Mouse (Mus musculus): Measurements from ENCODE around the gene Hist1h2bn.
"Not testable (repeated sequence)": the region's sequence is repeated elsewhere in the genome, so short reads cannot be mapped to it uniquely, and the experiment has no call there.

Hist1h2bn gene

DNA sequence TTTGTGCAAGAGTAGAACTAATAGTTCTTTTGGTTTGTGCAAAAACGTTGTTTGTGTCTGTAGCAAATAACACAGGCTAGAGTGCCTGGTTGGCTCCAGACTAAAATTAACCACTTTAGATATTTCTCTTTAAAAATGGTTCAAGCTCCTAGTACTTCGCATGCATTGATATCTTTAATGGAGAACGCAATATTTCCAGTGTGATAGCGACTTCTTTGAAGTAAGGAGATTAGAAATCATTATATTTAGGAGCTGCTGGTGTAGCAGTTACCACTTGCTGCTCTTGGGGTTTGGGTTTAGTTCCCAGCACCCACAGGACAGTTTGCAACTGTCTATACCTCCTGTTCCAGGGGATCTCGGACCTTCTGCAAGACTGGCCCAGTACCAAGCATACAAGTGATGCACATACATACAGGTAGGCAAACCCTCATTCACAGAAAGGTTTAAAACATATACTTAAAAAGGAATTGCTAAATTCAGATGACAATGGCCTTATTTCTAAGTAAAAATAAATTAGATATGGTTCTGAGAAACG lies 27.2 kb downstream of the Hist1h2bn start:
- no peak for DNase-seq (ENCODE audit: low spot score in 2 of 2)

GRCm38 (mm10) chr13:21781639-21782038 lies 27.7 kb downstream of the Hist1h2bn start:
- DNase-seq (ENCODE audit: low spot score in 2 of 2), result no peak

GRCm38 (mm10) chr13:21782361-21783254 lies 28.7 kb downstream of the Hist1h2bn start:
- DNase-seq (ENCODE audit: low spot score in 2 of 2), result not testable (repeated sequence)

DNA sequence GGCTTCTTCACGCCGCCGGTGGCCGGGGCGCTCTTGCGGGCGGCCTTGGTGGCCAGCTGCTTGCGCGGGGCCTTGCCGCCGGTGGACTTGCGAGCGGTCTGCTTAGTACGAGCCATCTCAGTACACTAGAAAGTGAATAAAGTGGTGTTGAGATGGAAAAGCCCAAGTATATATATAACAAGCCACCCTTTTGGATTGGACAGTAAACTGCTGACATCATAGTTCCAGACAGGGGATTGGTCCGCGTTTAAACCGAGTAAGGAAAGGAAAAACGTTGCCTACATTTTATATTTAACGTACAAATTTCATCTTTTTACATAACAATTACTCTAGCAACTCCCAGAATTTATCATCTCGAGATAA lies 29.3 kb downstream of the Hist1h2bn start, which contains the start of gene Hist1h3i:
Gene Hist1h3i (minus strand): TSS at position 116 of the 363 bp plus-strand sequence.
- peak; percentile 22 to 34 for DNase-seq (ENCODE audit: low spot score in 2 of 2)

- no peak for DNase-seq (ENCODE audit: low spot score in 2 of 2)
Observed at GRCm38 (mm10) chr13:21783734-21784161, 29.8 kb downstream of the Hist1h2bn start.

DNA sequence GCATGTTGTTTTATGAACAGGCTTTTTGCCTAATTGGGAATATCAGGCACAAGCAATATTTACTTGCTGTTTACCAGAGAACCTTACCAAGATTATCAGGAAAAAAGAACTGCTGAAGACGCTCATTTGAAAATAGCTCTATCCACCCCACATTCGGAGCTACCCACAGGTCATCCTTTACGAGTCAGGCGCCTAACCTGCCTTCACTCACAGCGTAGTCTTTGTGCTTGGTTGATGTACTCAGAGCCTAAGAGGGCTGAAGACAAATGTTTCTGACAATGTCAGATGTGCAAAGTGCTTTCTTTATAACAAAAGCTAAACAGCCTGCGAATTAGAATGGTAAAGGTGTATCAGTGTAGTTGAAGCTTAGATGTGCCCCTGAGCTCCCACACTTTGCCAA lies 30.4 kb downstream of the Hist1h2bn start:
- no peak for DNase-seq (ENCODE audit: low spot score in 2 of 2)

DNA sequence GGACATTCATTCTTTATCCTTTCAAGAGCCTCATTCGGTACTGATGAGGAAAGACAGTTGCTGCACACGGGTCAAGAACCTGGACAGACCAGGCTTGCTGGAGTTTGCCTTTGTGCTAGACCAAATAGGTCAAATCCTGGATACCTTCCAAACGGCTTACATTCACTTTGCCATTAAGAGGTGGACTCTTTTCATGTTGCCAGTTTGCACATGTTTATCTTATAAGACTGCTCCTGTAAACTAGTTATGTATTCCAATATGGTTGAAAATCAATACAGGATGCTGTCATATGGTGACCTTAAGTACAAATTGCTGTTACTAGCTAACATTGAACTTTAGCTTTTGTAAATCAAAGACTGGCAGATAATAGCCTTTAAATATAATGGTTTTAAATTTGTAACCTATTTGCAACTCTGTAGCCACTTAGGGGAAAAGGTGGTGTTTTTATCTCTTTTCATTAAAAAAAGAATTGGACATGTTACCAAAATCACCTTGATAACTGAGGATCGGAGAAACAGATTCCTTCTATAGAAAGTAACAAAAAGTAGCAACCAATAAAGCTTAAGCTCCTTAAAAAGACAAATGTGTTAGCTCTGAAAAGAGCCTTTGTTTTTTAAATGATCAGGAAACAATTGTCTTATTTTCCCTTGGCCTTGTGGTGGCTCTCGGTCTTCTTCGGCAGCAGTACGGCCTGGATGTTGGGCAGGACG lies 32.4 kb downstream of the Hist1h2bn start:
- no peak for DNase-seq (ENCODE audit: low spot score in 2 of 2)

DNA sequence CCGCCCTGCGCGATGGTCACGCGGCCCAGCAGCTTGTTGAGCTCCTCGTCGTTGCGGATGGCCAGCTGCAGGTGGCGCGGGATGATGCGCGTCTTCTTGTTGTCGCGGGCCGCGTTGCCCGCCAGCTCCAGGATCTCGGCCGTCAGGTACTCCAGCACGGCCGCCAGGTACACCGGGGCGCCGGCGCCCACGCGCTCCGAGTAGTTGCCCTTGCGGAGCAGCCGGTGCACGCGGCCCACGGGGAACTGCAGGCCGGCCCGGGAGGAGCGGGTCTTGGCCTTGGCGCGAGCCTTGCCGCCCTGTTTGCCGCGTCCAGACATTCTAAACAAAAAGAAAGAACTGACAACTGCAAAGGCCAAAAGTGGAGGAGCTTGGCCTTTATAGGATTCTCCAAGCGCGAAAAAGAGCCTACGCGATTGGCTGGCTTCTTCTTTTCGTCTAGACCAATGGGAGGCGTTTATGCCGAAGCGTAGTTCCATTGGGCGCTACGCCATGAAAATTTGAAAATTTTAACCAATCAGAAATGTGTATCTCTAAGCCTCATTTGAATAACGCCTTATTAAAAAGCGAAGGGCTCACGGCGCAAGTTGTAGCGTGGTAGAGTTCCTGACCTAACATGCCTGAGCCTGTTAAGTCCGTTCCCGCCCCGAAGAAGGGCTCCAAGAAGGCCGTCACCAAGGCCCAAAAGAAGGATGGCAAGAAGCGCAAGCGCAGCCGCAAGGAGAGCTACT lies 33.1 kb downstream of the Hist1h2bn start, which contains the start of the genes Hist1h2an and Hist1h2bp:
Gene Hist1h2an (minus strand): TSS at position 320 of the 731 bp plus-strand sequence.
Gene Hist1h2bp (plus strand): TSS at position 563 of the 731 bp plus-strand sequence.
- peak; percentile 86 to 87 for DNase-seq (ENCODE audit: low spot score in 2 of 2)

GRCm38 (mm10) chr13:21787760-21788593 lies 34.1 kb downstream of the Hist1h2bn start:
- DNase-seq (ENCODE audit: low spot score in 2 of 2), result no peak

- DNase-seq (ENCODE audit: low spot score in 2 of 2), result no peak
Observed at GRCm38 (mm10) chr13:21789925-21790324, 36.0 kb downstream of the Hist1h2bn start.

- no peak for DNase-seq (ENCODE audit: low spot score in 2 of 2)
Observed at GRCm38 (mm10) chr13:21790601-21791283, 36.8 kb downstream of the Hist1h2bn start.

DNA sequence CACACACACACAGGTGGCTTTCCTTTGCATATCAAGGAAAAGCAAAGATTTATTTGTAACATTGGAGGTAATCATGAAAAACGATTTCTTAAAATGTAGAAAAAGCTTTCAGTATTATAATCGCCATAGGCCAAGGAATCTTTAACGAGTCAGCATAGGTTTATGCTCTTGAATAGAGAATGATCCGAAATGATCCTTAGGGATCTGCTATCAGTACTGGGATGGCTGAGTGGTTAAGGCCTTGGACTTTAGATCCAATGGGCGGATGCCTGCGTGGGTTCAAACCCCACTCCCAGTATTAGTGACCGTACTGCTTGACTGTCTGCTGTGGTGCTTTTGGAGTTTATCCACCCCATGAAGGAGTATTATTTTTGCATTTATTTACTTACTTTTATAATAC lies 41.7 kb downstream of the Hist1h2bn start:
- DNase-seq (ENCODE audit: low spot score in 2 of 2), result no peak

DNA sequence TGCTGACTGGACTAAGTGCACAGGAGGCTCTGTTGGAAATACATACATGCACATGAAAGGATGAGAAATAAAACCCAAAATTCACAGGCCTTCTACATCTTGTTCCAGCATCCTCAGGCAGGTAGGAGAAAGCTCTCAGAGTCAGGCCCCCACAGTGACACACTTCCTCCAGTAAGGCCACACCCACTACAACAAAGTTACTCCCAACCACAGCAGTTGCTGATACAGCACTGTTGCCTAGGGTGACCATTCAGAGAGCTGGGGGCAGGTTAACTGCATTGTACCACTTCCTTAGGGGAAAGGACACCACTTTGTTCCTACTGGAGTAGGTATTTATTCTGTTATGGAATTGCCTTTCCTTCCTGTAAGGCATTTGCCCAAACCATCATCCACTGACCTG lies 43.2 kb downstream of the Hist1h2bn start:
- not testable (repeated sequence) for DNase-seq (ENCODE audit: low spot score in 2 of 2)

DNA sequence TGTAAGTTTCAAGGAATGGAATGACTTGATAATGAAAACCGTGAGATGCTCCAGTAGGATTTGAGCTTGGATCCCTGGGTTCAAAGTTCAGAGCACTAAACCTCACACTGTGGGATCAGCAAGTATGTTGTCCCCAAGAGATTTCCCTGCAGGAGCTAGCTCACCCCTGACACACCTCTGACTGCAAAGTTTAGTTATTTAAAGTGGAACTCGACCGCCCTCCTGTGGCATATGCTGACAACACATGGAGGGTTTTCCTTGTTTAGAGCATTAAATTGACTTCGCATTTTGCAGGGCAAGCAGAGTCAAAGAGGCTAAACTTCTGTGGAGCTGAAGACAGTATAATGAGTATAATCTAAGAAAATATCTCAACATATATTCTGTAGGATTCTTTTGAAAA lies 49.1 kb downstream of the Hist1h2bn start:
- not testable (repeated sequence) for DNase-seq (ENCODE audit: low spot score in 2 of 2)
